Mouse (Mus musculus) embryo, embryonic 10 days (tissue): ENCODE measurements around the gene Me3.
"Not testable (repeated sequence)": the region's sequence is repeated elsewhere in the genome, so short reads cannot be mapped to it uniquely, and the experiment has no call there.

Experiments used
- DNase-seq: peaks from one replicate; pipeline ENCODE4 v3.0.0-alpha.2; 2015; ENCODE audit warnings: low spot score

Gene Me3

DNA sequence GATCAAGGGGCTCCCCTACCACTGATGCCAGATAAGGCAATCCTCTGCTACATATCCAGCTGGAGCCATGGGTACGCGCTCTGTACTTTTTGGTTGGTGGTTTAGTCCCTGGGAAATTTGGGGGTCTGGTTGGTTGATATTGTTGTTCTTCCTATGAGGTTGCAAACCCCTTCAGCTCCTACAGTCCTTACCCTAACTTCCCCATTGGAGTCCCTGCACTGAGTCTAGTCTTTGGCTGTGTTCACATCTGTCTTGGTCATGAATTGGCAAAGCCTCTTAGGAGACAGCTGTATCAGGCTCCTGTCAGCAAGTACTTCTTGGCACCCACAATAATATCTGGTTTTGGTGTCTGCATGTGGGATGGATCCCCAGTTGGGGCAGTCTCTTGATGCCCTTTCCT, 98.9 kb downstream of the Me3 start:
- not testable (repeated sequence) for DNase-seq

DNA sequence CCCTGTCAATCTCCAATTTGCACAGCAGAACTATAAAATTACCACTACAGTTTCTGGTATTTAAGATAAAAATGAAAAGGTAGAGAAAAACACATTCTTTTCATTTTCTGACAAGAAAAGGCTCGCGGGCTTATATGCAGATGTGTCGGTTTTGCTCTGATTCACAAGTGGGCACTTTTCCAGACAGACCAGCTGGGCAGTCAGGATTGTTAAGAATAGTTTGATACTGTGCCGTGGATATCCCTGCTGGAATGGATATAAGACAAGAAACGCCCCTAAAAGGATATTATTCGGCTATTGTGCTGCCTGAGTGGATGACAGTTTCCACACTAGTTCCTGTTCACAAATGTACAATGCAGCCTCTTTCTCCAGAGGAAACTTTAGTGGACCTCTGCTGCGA, 116.2 kb downstream of the Me3 start:
- DNase-seq = no peak

DNA sequence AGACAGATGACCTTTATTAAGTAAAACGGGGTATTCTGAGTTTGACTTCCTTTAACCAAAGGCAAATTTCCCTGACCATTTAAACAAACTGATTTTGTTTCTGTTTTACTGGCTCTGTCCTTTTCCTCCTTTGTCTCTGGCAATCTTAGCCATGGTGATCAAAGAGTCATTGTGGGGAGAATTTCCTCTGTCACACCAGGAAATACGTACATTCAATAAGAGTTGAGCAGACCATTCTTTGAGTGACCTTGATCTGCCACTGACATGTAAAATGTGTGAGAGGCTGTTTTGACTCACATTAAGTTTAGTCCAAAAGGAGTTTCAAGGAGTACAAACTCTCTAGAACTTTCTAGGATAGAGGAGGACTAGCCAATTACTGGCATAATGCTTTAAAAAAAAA, 117.0 kb downstream of the Me3 start:
- DNase-seq = no peak

DNA sequence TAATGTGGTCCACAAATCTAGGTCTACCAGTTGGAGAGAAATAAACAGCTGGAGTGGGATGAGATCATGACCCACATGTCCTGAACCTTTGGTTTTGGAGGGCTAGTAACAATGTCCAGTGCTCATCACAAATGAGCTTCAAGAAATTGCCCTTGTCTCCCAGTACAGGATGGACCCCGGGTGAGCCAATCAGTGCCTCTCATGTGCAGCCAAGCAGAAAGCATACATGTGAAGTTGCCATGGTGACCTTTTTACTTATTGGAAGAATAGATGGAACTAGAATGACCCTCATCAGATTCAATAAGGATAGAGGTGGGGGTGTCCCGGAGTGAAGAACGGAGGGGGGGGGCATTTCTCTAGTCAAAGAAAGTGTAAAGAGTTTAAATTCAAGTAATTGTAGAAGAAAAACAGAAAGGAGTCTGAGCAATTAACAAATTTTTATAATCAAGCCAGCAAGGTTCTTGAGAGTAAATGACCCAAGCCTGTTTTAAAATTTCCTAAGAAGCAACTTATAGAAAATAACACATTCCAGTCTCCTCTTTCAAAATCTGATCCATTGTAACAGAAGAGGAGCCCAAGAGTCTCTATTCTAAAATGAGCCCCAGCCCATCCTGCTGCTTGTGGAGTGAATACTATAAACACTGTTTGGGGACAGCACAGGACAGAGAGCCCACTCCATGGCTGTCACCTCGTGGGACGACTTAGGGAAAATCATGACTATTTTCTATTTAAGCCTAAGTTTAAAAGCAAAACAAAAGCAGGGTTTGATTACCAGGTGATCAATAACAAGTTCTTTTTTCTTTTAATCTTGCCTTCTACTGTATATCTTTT, 134.7 kb downstream of the Me3 start:
- DNase-seq = peak; percentile 85

DNA sequence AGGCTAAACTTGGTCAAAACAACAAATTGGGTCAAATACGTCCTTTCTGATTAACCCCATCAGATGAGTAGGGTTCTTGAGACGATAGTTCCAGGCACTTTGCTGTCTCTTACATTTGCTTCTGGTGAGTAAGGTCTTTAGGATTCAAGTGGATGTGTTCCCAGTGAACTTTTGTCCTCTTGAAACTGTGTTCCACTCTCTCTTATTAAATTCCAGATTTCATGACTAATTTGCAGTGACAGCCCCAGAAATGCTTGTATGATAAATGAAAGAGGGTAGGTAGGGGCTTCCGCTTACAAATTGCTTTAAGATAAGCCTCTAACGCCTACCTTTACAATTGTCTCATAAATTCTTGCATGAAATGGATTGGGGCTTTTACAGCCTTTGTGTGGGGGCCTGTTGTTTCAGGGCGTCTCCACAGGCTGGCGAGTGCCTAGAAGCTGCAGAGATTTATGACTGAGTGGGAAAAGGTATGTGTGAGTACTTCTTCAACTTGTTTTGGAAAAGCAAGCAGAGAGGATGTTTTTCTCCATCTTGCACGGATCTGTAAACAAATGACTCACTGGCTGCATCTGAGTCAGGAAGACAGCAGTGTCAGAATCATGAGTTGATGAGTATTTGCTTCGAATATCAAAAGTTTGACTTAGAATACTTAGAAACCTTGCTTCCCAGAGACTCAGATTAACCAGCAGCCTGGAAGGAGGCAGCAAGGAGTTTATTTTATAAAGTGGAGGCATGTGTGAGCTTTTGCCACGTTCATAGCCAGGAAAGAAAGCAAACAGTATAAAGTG, 137.1 kb downstream of the Me3 start:
- no peak for DNase-seq

DNA sequence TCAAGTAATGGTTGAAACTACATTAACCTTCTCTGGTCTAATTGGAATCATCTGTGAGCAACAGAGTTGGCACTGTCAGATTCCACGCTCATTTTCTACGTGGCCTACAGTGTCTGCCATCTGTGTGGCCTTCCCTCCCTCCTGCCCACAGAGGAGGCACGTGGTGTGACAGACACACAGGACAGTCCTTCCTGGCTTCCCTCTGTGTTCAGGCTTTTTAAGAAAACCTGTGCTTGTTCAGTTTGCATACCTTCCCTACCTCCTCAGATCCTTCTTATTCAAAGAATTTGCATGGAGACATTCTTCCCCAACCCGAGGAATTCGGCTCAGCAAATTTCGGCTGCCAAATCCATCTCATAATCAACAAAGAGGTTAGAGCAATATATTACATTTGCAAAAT, 137.8 kb downstream of the Me3 start:
- DNase-seq = peak; percentile 24

DNA sequence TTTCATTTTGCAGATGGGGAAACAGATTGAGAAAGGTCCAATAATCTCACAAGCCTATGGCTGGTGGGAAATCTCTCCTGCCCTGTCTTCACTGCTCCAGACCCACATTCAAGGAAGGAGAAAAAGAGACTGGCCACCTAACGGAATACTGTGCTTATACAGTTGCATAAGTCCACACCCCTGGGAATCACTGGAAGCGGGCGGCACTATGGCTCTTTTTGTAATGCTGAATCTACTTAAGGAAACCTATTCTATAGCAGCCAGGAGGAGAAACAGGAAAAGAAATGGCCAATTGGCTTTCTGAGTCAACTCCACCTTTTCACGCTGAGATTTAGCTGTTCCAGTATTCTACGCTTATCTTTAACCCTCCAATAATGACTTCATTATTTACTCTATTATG, 140.7 kb downstream of the Me3 start:
- DNase-seq = no peak

DNA sequence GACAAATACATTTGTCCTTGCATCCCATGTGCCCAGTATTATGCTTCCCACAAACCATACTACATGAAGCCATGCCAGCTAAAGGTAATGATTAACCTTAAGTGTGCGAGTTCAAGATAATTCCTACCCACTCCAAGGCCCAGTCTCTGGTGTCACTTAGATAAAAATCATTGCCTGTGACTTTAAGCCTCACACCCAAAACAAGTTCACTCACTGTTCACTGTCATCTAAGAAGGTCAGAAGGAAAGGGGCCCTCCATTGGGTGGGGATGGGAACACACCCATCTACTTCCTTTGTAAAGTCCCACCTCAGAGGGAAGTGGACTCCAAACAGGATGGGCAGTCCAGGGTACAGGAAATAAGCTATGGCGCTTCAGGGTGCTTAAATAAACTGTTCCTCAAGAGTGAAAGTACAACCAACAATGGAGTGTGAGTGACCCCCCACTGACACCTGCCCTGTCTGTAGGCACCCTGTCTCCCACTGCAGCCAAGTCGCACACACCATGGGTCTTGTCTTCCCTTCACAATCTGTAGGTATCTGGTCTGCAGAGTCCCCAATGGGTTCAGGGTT, 141.2 kb downstream of the Me3 start:
- DNase-seq = no peak

DNA sequence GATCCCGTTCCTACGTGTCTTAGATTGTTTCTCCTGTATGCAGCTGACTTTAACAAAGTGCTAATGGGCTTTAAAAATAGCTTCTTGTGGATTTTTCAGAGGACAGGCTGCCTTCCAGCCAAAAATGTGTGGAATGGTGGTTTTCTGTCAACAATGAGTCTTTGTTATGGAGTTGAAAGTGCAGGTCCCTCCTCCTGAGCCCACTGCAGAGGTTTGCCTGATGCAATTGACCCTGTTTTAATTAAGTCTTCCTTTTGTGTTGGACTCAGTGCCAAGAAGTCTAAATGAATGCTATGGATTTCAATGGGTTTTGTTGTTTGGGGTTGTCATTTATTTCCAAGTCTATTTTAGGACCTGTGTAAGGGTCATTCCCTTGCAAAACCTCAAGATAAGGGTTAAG, 141.7 kb downstream of the Me3 start:
- DNase-seq = peak; percentile 27

DNA sequence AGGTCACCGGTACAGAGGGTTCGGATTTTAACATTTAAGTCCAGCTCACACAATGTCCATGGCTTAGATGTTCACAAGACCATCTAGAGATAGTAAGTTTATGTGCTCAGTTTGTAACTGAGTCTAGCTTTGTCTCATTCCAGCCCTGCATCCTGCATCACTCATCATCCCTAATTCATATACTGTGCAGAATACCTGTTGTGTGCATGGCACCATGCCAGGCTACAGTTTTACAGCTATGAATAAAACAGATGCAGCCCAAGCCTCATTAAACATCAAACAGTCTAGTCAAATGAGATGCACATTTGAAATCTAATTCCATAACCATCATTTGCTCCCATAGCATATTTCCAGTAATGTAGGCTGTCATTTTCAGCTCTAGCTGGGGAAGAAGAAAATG, 143.7 kb downstream of the Me3 start:
- DNase-seq = no peak

DNA sequence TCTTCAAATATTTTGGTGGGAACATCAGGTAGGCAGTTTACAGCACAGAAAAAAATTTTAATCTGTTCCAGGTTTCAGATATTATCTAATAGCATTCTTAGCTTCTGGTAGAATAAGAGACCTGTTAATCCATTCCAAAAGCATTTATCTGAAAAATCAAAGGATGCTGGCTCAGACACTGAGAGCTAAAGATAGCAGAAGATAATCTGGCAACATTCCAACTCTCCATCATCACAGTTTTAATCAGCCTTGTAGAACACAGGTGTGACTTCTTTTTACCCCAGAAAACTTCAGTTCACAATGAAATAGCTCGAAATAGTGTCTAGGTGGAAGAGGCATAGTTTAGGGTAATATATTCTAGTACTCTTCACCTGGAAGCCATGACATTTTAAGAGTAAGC, 149.2 kb downstream of the Me3 start:
- no peak for DNase-seq

DNA sequence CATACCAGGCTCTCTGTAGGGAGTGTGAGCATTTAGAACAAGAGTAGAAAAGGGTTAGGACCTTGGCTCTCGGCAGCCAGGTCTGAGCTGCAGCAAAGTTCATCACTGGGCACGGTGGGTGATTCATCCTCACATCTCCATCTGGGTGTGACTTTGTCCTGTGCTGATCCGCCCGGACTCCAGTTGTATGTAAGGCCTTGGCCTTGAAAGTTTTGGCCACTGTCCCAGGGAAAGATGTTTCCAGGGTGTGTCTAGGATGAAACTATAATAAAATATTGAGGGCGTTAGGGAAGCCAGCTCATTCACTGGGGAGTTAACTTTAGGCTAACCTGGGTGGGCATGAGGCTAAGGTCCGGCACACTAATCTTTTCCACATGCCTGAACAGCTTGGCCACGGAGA, 155.5 kb downstream of the Me3 start:
- no peak for DNase-seq

DNA sequence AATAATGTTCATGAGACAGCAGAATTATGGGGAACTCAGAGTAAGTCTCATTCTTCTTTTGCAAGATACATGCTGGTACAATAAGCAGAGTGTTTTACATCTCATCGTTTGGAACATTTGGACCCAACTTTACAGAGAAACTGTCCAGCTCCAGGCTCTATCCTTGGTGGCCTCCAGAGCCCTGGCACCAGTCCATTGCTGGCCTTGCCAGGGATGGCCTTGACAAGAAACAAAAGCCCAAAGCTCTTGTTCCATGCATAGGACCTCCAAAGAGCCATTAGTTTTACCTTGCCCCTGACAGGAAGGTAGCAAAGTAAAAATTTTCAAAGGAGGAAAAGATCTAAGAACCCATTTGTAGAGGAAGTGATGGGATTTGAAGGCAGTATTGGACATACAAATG, 160.4 kb downstream of the Me3 start:
- no peak for DNase-seq

DNA sequence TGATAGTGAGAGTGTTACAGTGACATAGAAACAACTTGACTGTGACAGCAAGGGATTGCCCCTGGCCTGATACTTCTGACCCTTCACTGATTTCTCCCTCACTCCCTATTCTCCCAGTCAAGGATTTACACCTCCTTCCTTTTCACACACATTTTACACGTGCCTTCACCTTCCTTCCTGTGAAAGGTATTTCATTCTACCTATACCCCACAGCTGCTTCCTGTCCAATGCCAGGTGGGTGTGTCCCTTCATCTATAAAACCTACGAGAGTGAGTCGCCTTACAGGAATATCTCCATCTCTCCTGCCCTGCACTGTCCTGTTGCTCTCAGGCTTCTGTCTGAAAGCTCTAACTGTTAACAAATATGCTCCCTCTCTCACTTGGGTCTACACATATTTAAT, 163.2 kb downstream of the Me3 start:
- no peak for DNase-seq

DNA sequence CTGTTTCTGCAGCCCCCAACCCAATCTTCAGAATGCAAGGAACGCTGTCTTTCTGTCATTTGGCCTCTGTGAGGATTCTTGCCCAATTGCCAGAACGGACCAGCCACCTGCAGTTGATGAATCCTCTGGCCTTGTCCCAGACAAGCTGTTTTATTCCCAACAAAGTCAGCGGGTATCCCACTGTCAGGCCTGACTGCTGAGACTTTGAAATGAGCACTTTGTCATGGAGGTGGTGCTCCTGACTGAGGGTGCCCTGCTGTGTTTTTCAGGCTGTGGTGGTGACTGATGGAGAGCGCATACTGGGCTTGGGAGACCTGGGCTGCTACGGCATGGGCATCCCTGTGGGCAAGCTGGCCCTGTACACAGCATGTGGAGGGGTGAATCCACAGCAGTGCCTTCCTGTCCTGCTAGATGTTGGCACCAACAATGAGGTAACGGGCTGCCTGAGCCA, 164.2 kb downstream of the Me3 start:
- peak; percentile 20 for DNase-seq

DNA sequence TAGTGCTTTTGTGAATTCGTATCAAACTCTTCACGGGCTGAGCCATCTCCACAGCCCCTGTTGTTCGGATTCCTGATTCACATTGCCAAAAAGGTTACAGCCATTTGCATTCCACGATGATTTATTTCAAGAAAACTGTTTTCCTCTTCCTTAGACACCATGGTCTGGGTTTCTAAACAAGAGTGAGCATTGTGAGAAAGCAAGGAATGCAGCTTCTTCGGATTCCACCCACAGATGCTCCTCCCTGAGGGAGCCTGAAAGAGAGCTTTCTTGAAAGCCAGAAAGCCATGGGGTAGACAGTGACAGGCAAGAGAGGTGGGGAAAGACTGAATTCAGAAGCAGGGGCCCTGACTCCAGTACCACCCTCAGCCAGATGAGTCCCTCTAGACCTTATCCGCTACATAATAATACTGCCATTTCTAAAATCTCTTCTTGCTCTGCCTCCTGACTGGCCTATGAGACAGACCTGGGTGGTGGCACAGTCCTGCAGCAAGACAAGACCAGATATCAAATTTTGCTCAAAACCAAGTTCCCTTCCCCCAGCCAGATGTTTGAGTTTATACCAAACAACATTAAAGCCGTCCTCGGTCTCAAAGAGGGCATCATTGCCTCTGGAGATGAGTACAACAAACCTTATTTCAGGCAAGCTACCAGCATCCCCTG, 166.3 kb downstream of the Me3 start:
- DNase-seq = no peak

DNA sequence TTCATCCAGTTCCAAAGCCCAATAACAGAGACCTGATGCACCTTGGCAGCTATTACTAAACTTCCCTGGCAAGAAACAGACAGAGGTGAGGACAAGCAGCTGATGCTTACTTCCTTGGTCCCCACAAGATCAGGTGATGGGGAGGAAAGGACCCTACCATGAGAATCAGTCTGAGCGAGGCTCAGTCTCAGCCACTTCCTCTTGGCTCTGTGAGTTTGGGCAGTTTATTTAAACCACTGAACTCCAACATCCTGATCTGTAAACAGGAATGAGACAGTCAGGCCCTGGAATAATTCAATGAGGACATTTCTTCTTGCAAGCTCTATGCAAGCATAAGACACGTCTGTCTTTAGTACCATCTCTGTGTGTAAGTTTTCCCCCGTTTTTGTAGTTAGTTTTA, 170.3 kb downstream of the Me3 start:
- no peak for DNase-seq

DNA sequence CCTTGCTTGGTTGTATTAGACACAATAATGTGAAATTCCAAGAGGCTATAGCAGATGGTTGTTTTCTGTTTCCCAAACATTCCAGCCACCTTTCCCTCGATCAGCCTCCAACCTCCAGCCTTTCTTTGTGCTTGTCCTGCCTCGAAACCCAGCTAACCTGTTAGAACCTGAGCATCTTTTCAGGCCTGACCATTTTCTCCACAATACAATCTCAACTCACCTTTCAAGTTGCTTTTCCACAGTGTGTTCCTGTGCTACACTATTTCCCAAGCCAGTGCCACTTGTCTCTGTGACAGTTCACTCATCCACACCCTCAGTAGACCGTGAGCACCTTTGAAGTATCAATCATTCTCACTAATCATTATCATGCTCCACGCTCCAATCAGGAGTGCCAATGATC, 171.8 kb downstream of the Me3 start:
- DNase-seq = no peak

DNA sequence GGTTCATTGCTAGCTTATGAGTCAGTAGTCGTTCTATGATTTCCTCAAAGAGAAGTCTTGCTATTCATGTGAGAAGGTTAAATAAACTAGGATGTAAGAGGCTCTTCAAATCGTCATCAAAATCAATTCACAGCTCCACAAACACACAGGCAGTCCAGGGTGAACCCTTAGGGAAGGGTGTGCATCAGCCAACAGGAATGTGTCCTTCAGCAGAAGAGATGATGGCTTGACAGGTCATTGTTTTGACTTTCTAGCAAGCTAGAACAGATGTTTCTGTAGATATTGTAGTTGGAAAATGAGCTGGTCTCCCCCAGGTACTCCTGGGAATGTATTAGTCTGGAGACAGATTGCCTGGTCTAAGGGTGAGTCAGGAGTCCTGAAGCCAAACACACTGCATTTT, 177.2 kb downstream of the Me3 start:
- no peak for DNase-seq

DNA sequence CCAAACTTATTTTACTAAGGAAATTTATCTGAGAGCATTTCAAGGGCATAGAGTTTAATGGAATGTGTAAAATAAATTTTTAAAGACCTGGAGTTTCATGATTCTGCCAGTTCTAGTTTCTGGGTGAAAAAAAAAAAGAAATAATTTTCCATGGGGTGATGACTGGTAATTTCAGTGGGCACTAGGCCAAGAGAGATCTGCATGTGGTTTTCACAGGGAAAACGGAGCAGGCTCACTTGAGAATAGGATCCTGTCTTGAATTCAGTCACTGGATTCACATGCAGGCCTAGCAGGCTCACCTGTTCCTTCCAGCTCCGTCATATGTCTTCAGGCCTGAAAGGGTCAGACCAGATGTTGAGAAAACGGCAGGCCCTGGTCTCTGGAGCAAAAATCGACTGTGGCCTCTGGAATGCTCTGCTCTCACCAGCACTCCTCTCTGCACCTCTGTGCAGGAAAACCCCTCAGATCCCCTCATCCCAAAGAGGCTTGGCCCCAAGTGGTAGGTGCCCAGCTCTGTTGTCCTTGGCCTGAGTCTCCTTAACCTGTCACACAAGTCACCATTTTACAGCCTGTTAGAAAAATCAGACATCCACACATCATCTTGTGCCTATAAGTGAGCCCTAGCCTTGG, 196.4 kb downstream of the Me3 start:
- no peak for DNase-seq

DNA sequence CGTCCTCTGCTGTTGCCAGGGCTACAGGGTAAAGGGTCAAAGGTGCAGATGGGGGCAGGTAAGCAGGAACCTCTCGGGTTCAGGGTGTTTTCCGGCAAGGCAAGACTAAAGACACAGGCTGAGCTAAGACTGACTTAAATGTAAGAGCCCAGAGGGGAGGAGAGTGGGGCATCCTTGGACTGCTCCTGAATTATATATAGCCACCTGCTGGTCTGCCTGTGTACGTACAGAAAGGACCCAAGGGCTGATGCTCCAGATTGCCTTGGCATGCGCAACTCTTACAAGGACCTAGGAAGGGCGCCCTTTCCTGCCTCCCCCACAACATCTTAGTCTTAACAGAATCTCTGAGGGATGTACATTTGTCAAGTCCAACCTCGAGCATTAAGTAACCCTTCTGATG, 197.0 kb downstream of the Me3 start:
- DNase-seq = peak; percentile 69

DNA sequence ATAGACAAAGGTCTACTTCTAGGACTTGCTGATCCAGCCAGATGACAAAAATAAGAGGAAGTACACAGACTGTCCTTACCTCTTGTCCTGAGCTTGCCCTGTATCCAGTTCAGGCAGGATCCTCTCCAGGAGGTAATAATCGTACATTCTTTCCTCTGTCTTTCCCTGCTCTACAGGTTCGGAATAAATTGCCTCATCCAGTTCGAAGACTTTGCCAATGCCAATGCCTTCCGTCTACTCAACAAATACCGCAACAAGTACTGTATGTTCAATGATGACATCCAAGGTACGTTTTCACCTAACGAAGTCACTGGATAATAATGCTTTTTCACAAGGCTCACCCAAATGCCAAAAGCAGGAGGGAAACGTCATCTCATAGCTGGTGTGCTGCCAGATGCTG, 201.3 kb downstream of the Me3 start:
- DNase-seq = no peak
